Mouse (Mus musculus) MN1 (cell line): ENCODE results near the gene Nell1.

Experiments
- DNase-seq: peaks from one replicate; pipeline ENCODE4 v3.0.0-alpha.2; 2016; ENCODE audit warnings: low spot score

Gene Nell1

GRCm38 (mm10) chr7:50850271-50850670 is 875.6 kb downstream of the Nell1 start:
- no peak for DNase-seq

- no peak for DNase-seq
Measured at GRCm38 (mm10) chr7:50870181-50870580, 895.5 kb downstream of the Nell1 start.

- no peak for DNase-seq
Measured at GRCm38 (mm10) chr7:50887625-50888024, 913.0 kb downstream of the Nell1 start.

- no peak for DNase-seq
Measured at GRCm38 (mm10) chr7:50899541-50900088, 925.0 kb downstream of the Nell1 start.
